Mouse (Mus musculus) natural killer cell, adult 2 months (primary cell): Measurements from ENCODE around the gene Hras.

Experiments
- DNase-seq, 2 experiments: peaks; one replicate each; pipeline ENCODE4 v3.0.0; 2022; ENCODE audit warnings: low spot score in 2 of 2

Hras gene

GRCm38 (mm10) chr7:141214310-141214709 is 20.5 kb upstream of the Hras start:
- DNase-seq, result no peak

GRCm38 (mm10) chr7:141213605-141214235 is 19.9 kb upstream of the Hras start, which contains the start of gene Lmntd2:
Gene Lmntd2 (minus strand): TSS chr7:141214080.
- DNase-seq, result no peak

GRCm38 (mm10) chr7:141213133-141213532 is 19.3 kb upstream of the Hras start:
- no peak for DNase-seq

- no peak for DNase-seq
Measured at GRCm38 (mm10) chr7:141210606-141211131, 16.9 kb upstream of the Hras start.

- no peak for DNase-seq
Measured at GRCm38 (mm10) chr7:141210137-141210536, 16.3 kb upstream of the Hras start.

- no peak for DNase-seq
Measured at GRCm38 (mm10) chr7:141209526-141209925, 15.7 kb upstream of the Hras start.

- DNase-seq, result no peak
Measured at GRCm38 (mm10) chr7:141206182-141206937, 12.6 kb upstream of the Hras start.

- DNase-seq, result no peak
Measured at GRCm38 (mm10) chr7:141205504-141205903, 11.7 kb upstream of the Hras start.

GRCm38 (mm10) chr7:141204546-141204945 is 10.7 kb upstream of the Hras start:
- no peak for DNase-seq

- no peak for DNase-seq
Measured at GRCm38 (mm10) chr7:141198121-141198520, 4.3 kb upstream of the Hras start.

GRCm38 (mm10) chr7:141196619-141197282 is 2.9 kb upstream of the Hras start:
- DNase-seq, result no peak

- no peak for DNase-seq
Measured at GRCm38 (mm10) chr7:141195754-141196153, 1.9 kb upstream of the Hras start.

- DNase-seq, result peak; percentile 87 to 95
Measured at GRCm38 (mm10) chr7:141194830-141195229, 1.0 kb upstream of the Hras start.

- no peak for DNase-seq
Measured at GRCm38 (mm10) chr7:141194409-141194808, 604 bp upstream of the Hras start.

GRCm38 (mm10) chr7:141193348-141193856 is 403 bp downstream of the Hras start:
- peak in 1 of 2 experiments; percentile 29 for DNase-seq

- no peak for DNase-seq
Measured at GRCm38 (mm10) chr7:141192776-141193347, 943 bp downstream of the Hras start.

GRCm38 (mm10) chr7:141191796-141192685 is 1.8 kb downstream of the Hras start:
- no peak for DNase-seq

GRCm38 (mm10) chr7:141191036-141191435 is 2.8 kb downstream of the Hras start:
- no peak for DNase-seq

- DNase-seq, result no peak
Measured at GRCm38 (mm10) chr7:141190220-141190619, 3.6 kb downstream of the Hras start.

- no peak for DNase-seq
Measured at GRCm38 (mm10) chr7:141188733-141189132, 5.1 kb downstream of the Hras start.

- no peak for DNase-seq
Measured at GRCm38 (mm10) chr7:141188194-141188593, 5.6 kb downstream of the Hras start.
